Mouse (Mus musculus): ENCODE results near the gene Psmc3ip. TPM values are rescaled to one million over a fixed set of nuclear protein-coding genes. Genes with fewer than 3 reads are reported as not detected.

Gene Psmc3ip
- total RNA-seq, 4 experiments from 2014 or later = 1.3 to 1.5 (median 1.4) TPM

DNA sequence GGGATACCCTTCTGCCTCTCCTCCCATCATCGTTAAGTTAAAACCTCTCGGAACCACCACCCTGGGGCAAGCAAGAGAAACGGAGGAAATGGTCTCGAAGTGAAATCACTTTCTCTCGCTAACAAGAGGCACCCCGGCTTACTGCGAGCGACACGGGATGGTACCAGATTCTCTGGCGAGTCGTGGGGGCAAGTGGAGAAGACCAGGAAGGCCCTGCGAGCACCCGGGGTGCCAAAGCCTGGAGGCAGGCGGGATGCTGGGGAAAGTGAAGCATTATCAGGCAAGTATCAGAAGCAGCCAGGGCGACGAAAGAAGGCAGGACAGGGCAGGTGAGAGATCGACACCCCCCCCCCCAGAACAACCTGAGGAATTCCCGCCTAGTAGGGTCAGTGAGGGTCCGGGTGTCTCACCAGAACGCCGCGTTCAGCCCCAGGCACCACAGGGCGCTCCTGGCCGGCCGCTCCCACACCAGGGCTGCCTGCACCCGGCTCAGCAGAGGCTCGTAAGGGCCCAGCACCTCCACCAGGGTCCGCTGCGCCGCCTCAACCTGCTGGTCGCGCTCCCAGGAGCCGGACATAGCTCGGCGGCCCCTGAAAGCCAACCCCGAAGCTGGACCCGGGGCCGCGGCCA, 24.0 kb upstream of the Psmc3ip start:
- DNase-seq (ENCODE audit: low spot score in 2 of 2) = no peak

GRCm38 (mm10) chr11:101118105-101118504, 22.9 kb upstream of the Psmc3ip start:
- no peak for DNase-seq (ENCODE audit: low spot score in 2 of 2)

DNA sequence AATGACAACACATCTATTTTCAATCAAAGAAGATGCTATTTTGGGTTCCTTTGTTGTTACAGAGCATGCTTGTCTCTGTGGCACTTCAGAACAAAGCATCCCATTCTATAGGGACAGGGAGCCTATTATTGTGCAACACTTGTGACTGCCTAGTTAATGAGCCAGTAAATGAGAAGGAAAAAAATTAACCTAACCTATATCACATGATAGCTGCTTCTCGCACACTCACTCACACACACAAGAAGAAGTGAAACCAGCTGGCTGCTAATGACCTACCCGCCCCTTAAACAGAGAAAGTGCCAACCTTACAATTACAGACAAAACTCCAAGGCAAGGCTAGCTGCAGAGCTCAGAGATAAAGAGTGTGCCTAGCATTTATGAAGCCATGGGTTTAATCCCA, 20.3 kb upstream of the Psmc3ip start:
- no peak for DNase-seq (ENCODE audit: low spot score in 2 of 2)

DNA sequence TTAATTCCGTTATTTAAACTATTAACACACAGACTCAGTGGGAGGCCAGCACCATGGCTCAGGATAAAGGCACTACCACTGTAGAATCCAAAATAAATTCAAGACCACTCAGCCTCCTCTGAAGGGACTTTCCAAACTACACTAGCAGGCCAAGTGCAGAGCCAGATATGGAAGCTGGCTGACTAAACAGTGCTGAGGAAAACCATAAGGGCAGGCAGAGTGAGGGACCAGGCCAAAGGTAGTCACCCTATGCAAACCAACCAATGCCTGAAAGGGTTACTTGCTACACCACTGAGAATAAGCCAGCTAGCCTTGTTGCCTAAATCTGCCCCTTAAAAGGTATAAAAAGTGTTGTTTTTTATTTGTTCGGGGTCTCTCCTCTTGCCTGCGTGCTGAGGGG, 16.9 kb upstream of the Psmc3ip start:
- DNase-seq (ENCODE audit: low spot score in 2 of 2) = no peak

GRCm38 (mm10) chr11:101111178-101111577, 15.9 kb upstream of the Psmc3ip start:
- DNase-seq (ENCODE audit: low spot score in 2 of 2) = no peak

DNA sequence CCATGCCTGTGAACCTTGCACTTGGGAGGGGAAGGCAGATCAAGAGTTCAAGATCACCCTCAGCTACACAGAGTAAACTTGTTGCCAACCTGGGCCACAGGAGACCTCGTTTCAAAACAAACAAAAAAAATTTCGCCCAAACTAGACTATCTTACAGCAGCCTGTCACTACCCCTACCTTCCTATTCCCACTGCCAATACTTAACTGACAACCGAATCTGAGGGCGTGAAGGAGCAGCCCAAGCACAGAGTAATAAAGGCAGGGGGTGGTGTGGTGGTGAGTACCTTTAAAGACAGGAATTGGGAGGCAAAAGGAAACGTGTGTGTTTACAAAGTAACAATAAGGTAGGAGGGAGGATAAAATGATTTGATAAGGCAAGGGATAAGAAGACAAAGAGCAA, 15.5 kb upstream of the Psmc3ip start:
- no peak for DNase-seq (ENCODE audit: low spot score in 2 of 2)

GRCm38 (mm10) chr11:101109351-101109750, 14.1 kb upstream of the Psmc3ip start:
- no peak for DNase-seq (ENCODE audit: low spot score in 2 of 2)

DNA sequence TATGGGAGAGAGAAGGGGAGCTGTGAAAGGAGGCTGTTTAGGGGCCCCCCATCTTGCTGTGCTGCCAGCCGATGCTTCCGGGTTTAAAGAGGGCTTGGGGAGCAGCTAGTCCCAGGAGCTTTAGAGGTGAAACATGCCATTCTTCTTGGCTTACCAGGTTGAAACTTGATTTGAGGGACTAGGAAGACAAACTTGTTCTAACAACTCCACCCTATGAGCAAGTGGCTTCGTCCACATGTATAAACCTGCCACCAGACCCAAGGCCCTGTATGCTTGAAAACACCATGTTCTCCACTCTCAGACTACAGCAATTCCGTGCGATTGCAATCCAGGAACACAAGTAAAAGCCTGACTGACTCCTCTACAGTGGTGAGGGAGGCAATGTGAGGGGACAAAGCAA, 7.8 kb upstream of the Psmc3ip start:
- DNase-seq (ENCODE audit: low spot score in 2 of 2) = no peak

GRCm38 (mm10) chr11:101098231-101098630, 3.0 kb upstream of the Psmc3ip start:
- DNase-seq (ENCODE audit: low spot score in 2 of 2) = no peak

DNA sequence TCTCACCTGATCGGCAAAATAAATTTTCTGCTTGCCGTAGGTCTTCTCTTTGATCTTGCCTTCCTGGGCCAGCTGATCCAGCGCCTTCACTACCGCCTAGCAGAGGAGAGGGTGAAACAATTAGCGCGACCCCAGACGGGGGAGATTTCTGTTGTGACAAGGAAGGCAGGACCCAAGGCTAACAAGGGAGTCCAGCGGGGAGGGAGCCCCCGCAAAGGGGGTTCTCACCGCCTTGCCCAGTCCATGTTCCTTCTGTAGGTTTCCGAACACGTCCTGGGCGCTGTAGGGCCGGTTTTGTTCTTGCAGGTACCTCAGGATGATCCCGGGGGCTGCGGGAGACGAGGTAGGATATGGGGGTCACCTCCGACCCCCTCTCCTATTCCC, 314 bp downstream of the Psmc3ip start:
- no peak for DNase-seq (ENCODE audit: low spot score in 2 of 2)

DNA sequence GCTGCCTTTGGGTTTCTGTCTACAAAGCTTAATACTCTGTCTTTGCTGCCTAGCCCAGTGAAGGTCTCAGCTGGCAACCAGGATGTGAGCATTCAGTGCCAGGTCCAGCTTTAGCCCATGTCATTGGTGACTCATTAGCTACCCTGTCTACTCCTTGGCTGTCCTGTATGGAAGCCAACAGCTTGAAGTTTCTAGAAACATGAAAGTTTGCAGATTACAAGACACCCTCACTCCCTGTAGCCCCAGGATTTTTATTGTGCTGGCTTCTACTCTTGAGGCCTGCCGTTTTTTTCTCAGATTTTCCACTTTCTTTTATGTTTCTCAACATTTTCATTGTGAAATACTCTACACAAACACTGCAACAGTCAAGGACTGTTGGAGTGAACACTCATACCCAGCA, 5.3 kb downstream of the Psmc3ip start:
- no peak for DNase-seq (ENCODE audit: low spot score in 2 of 2)

DNA sequence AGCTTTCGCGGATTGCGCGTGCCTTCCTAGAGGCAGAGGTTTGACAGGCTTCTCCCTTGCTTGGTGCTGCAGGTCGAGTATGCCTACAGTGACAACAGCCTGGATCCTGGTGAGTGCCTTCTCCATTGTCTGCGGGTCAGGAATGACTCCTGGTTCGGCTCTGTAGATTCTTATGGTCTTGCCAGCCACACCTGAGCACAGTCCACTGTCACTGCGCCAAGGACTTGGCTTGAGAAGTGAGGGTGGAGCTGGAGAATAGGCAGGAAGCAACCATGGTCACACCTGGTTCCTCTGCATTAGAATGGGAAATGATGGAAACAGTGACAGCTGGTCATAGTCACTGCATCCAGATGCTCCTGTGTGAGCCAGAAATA, 7.6 kb downstream of the Psmc3ip start:
- DNase-seq (ENCODE audit: low spot score in 2 of 2) = no peak

DNA sequence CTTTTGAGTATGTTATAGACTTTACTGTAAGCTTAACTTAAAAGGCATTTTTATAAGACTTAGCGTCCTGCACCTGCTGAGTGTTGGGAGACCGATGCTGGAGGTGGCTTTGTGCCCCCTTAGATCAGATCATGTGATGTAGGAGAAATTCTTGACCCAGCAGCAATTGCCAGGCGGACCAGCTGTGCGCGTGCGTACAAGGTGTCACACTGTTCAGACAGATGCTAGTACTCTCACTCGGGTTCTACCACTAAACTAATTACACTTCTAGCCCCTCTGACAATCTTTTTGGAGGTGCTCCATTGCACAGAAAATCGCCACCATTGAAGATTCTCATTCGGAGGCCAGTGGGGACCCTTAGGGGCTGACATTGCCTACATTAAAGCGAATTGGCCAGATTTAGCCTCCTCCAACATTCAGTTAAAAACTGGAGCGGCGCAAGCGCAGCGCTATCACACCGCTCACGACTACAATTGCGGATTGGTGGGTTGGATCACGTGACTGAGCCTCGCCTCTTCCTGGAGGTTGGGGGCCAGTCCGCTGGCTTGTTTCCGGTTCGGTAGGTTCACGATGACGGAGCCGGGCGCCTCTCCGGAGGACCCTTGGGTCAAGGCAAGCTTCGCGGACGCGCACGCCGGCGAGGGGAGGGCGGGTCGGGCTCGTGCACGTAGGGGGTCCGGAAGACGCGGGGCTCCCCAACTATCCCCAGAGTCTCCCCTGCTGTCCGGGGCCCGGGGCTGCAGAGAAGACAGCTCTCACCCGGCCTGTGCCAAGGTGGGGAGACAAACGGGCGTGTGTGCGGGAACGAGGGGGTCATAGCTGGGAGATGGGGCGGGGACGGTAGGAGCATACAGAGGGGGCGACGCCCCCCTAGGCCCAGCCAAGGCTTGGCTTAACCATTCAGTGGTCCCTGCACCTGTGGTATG, 8.2 kb downstream of the Psmc3ip start, which contains the start of gene Mlx:
Gene Mlx, plus strand, starts transcription at position 522 of the 926 bp plus-strand sequence.
- DNase-seq (ENCODE audit: low spot score in 2 of 2) = peak; percentile 75 to 83

DNA sequence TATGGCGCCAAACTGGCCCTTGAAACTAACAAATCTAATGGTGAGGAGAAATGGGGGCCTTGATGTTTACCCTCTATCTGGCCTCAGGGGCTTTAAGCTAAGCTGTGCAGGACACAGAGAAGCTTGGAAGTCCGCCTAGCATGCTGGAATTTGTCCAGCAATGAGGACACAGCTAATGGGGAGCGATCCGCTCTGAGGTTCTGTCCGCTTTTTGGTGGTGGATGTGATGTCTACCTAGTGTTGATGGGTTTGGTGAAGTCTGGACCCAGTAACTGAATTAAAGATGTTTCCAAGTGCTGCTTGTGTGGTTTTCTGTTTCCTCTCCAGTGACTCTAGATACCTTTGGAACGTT, 8.9 kb downstream of the Psmc3ip start:
- DNase-seq (ENCODE audit: low spot score in 2 of 2) = no peak

DNA sequence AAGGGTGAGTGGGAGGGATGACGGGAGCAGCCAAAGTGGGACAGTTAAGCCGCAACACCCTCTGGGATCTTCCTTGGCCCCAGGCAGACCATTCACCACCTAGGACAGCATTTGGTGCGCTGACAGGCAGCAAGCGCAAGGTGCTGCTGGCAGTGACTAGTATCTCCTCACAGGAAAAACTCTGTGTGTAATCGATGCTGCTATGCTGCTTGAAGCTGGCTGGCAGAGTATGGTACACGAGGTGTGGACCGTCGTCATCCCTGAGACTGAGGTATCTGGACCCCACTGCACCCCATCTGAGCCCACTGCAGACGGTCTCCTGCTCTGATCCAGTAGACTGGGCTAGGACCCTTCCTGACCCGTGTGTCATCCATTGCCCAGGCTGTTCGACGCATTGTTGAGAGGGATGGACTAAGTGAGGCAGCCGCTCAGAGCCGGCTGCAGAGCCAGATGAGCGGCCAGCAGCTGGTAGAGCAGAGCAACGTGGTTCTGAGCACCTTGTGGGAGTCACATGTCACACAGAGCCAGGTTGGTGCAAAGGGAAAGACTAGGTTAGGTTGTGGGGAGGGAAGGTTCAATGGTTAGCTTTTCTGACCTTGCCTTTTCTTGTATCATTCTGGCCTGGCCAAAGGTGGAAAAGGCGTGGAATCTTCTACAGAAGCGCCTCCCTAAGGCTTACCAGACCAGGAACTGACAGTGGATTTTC, 9.5 kb downstream of the Psmc3ip start:
- DNase-seq (ENCODE audit: low spot score in 2 of 2) = no peak

GRCm38 (mm10) chr11:101084811-101085210, 10.4 kb downstream of the Psmc3ip start:
- DNase-seq (ENCODE audit: low spot score in 2 of 2) = no peak

GRCm38 (mm10) chr11:101084246-101084645, 11.0 kb downstream of the Psmc3ip start:
- no peak for DNase-seq (ENCODE audit: low spot score in 2 of 2)

DNA sequence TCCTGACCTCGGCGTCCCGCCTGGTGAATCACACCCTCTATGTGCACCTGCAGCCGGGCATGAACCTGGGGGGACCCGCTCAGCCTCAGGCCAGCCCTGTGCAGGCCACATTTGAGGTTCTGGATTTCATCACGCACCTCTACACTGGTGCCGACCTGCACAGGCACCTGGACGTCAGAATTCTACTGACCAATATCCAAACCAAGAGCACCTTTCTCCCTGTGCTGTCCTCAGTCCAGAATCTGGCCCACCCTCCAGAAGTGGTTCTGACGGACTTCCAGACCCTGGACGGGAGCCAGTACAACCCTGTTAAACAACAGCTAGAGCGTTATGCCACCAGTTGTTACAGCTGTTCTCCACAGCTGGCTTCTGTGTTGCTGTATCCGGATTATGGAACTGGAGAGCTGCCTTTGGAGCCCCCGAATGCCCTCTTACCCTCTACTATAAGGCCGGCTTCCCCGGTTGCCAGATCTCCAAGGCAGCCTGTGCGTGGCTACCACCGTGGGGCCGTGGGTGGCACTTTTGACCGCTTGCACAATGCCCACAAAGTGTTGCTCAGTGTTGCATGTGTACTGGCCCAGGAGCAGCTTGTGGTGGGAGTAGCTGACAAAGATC, 12.0 kb downstream of the Psmc3ip start:
- DNase-seq (ENCODE audit: low spot score in 2 of 2) = no peak

- peak; percentile 59 to 72 for DNase-seq (ENCODE audit: low spot score in 2 of 2)
These were observed 12.8 kb downstream of the Psmc3ip start, which contains the start of gene Coasy for GRCm38 (mm10) chr11:101082208-101083082. TSS of gene Coasy (plus strand) at chr11:101082565.

GRCm38 (mm10) chr11:101081659-101082058, 13.6 kb downstream of the Psmc3ip start:
- no peak for DNase-seq (ENCODE audit: low spot score in 2 of 2)

DNA sequence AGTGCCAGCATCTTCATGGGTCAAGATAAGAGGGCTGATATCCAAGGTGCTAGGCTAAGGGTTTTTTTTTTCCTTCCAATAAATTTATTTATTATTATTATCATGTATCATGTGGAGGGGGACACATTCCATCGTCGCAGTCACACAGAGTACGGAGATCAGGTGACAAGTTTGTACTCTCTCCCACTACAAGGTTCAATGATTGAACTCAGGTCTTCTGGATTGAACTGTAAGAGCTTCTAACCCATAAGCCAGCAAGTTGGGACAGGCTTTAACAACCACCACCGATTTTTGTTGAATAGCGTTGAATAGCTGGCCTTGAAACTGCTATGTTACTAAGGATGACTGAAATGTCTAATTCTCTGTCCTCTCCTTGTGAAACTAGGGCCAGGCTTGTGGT, 14.8 kb downstream of the Psmc3ip start:
- no peak for DNase-seq (ENCODE audit: low spot score in 2 of 2)
